Mouse (Mus musculus): ENCODE results near the gene Cstad. TPM values are rescaled to one million over a fixed set of nuclear protein-coding genes. Genes with fewer than 3 reads are reported as not detected.

Cstad gene
- total and polyA plus RNA-seq, 2 experiments from 2014 or later = 0.54 to 1.3 TPM

- ATAC-seq = no peak
- H3K4me1 ChIP-seq (ENCODE audit: insufficient read depth, low read length) = no peaks in the 10 kb centered on the region
- H3K36me3 ChIP-seq (ENCODE audit: insufficient read depth, low read length) = no peaks in the 10 kb centered on the region
- DNase-seq (ENCODE audit: low spot score) = no peak
- H3K27ac ChIP-seq = no peak overlapping the region
- no peak overlapping the region for H3K4me3 ChIP-seq (ENCODE audit: low read length)
- 80% methylated on average over 10 of the region's 10 CpGs for whole genome bisulfite sequencing
- H3K27me3 ChIP-seq (ENCODE audit: insufficient read depth, low read length) = no peaks in the 10 kb centered on the region
- H3K9me3 ChIP-seq (ENCODE audit: low read length) = no peaks in the 10 kb centered on the region
- no peak overlapping the region for H3K4me2 ChIP-seq (ENCODE audit: low read depth, low read length)
- TF ChIP-seq CTCF (IDR thresholded peaks at IDR 0.05; ENCODE audit: low read depth) = no peak
- no peak overlapping the region for H3K9ac ChIP-seq (replicated peaks; ENCODE audit: low read length)
Measured at GRCm38 (mm10) chr2:30623873-30624272, 29.0 kb downstream of the Cstad start.

DNA sequence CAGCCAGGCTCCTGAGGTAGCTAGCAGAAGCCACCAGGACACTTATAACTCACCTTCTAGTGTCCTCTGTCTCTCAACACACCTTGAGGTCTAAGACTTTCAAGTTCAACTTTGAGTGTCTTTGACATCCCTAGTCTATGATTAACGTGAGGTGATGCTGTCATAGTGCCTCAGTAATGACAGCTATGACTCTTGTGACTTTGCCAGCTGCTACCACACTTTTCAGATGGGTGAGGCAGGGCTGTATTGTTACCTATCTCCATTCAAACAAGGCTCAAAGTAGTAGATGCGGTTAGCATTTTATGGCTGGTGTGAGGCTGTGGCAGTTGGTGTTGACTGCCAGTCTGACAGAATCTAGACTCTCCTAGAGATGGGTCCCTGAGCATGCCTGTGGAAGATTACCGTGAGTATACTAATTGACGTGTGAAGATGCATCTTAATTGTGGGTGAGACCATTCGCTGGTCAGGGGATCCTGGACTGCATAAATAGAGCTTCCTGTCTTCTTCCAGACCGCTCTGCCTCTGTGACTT lies 30.5 kb downstream of the Cstad start:
- DNase-seq (ENCODE audit: low spot score) = no peak
- Histone ChIP-seq H3K4me2 (ENCODE audit: low read depth, low read length) (no peak overlapping the region), H3K9me3 (ENCODE audit: low read length) (no peaks in the 10 kb centered on the region), H3K27me3 (ENCODE audit: insufficient read depth, low read length) (no peaks in the 10 kb centered on the region), H3K4me1 (ENCODE audit: insufficient read depth, low read length) (0 out of 2 replicates have a peak, but pooled peaks cover 6% of the 10 kb centered on the region), H3K9ac (replicated peaks; ENCODE audit: low read length) (no peak overlapping the region), H3K4me3 (ENCODE audit: low read length) (no peak overlapping the region), H3K27ac (no peak overlapping the region), H3K36me3 (ENCODE audit: insufficient read depth, low read length) (no peaks in the 10 kb centered on the region)
- no peak for TF ChIP-seq CTCF (IDR thresholded peaks at IDR 0.05; ENCODE audit: low read depth)
- WGBS = 76% methylated on average over 6 of the region's 6 CpGs
- no peak for ATAC-seq

GRCm38 (mm10) chr2:30626058-30626675 lies 31.3 kb downstream of the Cstad start:
- H3K36me3 ChIP-seq (ENCODE audit: insufficient read depth, low read length) = no peaks in the 10 kb centered on the region
- DNase-seq (ENCODE audit: low spot score) (no peak), ATAC-seq (no peak; the same call in 1 of the 2 replicates)
- no peak overlapping the region for H3K27ac ChIP-seq
- 0 out of 2 replicates have a peak, but pooled peaks cover 6% of the 10 kb centered on the region for H3K4me1 ChIP-seq (ENCODE audit: insufficient read depth, low read length)
- H3K9ac ChIP-seq (replicated peaks; ENCODE audit: low read length) = no peak overlapping the region
- H3K9me3 ChIP-seq (ENCODE audit: low read length) = no peaks in the 10 kb centered on the region
- WGBS = 69% methylated on average over 17 of the region's 17 CpGs
- no peak overlapping the region for H3K4me2 ChIP-seq (ENCODE audit: low read depth, low read length)
- no peak overlapping the region for H3K4me3 ChIP-seq (ENCODE audit: low read length)
- no peaks in the 10 kb centered on the region for H3K27me3 ChIP-seq (ENCODE audit: insufficient read depth, low read length)
- no peak for TF ChIP-seq CTCF (IDR thresholded peaks at IDR 0.05; ENCODE audit: low read depth)

GRCm38 (mm10) chr2:30627338-30627737 lies 32.5 kb downstream of the Cstad start:
- no peak for ATAC-seq
- WGBS = 91% methylated on average over 3 of the region's 3 CpGs
- no peak overlapping the region for H3K4me2 ChIP-seq (ENCODE audit: low read depth, low read length)

GRCm38 (mm10) chr2:30628374-30628773 lies 33.5 kb downstream of the Cstad start:
- ATAC-seq = no peak
- Histone ChIP-seq H3K4me3 (ENCODE audit: low read length) (no peak overlapping the region), H3K4me1 (ENCODE audit: insufficient read depth, low read length) (0 out of 2 replicates have a peak, but pooled peaks cover 6% of the 10 kb centered on the region), H3K9ac (replicated peaks; ENCODE audit: low read length) (no peak overlapping the region), H3K27ac (peak overlapping the region; percentile 78; the same call in 1 of the 2 replicates), H3K4me2 (ENCODE audit: low read depth, low read length) (no peak overlapping the region), H3K27me3 (ENCODE audit: insufficient read depth, low read length) (no peaks in the 10 kb centered on the region), H3K9me3 (ENCODE audit: low read length) (no peaks in the 10 kb centered on the region), H3K36me3 (ENCODE audit: insufficient read depth, low read length) (no peaks in the 10 kb centered on the region)
- TF ChIP-seq CTCF (IDR thresholded peaks at IDR 0.05; ENCODE audit: low read depth) = no peak
- no peak for DNase-seq (ENCODE audit: low spot score)
- 86% methylated on average over 17 of the region's 17 CpGs for WGBS

More at GRCm38 (mm10) chr2:30627338-30627737, 32.5 kb downstream of the Cstad start:
- Histone ChIP-seq H3K9ac (replicated peaks; ENCODE audit: low read length) (no peak overlapping the region), H3K27ac (no peak overlapping the region), H3K4me3 (ENCODE audit: low read length) (no peak overlapping the region), H3K4me1 (ENCODE audit: insufficient read depth, low read length) (0 out of 2 replicates have a peak, but pooled peaks cover 6% of the 10 kb centered on the region), H3K36me3 (ENCODE audit: insufficient read depth, low read length) (no peaks in the 10 kb centered on the region), H3K27me3 (ENCODE audit: insufficient read depth, low read length) (no peaks in the 10 kb centered on the region), H3K9me3 (ENCODE audit: low read length) (no peaks in the 10 kb centered on the region)
- no peak for DNase-seq (ENCODE audit: low spot score)
- TF ChIP-seq CTCF (IDR thresholded peaks at IDR 0.05; ENCODE audit: low read depth) = no peak

DNA sequence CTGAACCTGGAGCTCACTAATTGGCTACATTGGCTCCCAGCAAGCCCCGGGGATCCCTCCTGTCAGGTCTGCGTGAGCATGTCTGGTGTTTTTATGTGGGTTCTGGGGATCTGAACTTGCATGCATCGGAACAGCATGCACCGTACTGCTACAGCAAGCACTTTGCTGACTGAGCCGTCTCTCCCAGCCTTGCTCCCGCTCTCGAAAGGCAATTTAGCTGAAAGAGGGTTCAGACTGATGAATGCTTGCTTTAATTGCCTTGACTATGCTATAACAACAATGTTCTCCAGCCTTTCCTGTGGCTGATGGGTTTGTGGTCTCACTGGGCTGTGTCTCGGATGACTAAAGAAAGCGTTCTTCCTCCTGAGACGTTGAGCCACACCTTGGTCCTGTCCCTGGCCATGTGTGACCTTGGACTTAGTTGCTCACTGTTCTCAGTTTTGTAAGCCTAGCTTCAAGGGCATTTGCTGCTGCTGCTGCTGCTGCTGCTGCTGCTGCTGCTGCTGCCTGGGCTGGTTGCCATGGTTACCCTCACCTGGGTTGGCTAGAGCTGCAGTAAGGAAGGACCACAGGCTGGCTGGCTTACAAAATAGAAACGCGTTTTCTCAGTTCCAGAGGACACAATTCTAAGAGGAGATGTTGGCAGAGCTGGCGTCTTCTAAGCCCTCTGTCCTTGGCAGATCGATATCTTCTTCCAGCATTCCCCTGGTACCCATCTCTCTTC lies 34.4 kb downstream of the Cstad start:
- Histone ChIP-seq H3K4me2 (ENCODE audit: low read depth, low read length) (no peak overlapping the region), H3K4me3 (ENCODE audit: low read length) (no peak overlapping the region), H3K4me1 (ENCODE audit: insufficient read depth, low read length) (0 out of 2 replicates have a peak, but pooled peaks cover 6% of the 10 kb centered on the region), H3K9me3 (ENCODE audit: low read length) (no peaks in the 10 kb centered on the region), H3K27me3 (ENCODE audit: insufficient read depth, low read length) (no peaks in the 10 kb centered on the region), H3K36me3 (ENCODE audit: insufficient read depth, low read length) (no peaks in the 10 kb centered on the region), H3K27ac (peak overlapping the region; percentile 78), H3K9ac (replicated peaks; ENCODE audit: low read length) (no peak overlapping the region)
- ATAC-seq (peak; percentile 55; the same call in 1 of the 2 replicates), DNase-seq (ENCODE audit: low spot score) (peak; percentile 77)
- TF ChIP-seq CTCF (IDR thresholded peaks at IDR 0.05; ENCODE audit: low read depth) = no peak
- 40% methylated on average over 14 of the region's 14 CpGs for WGBS
